Mouse (Mus musculus) bone marrow macrophage, adult 2 months (primary cell): ENCODE measurements around the gene Rps23.

Experiments used
- CTCF ChIP-seq: IDR thresholded peaks from 2 replicates; pipeline ENCODE4 v1.5.1; 2012; ENCODE audit warnings: low read depth, mild to moderate bottlenecking, low read length, moderate library complexity
- POLR2A ChIP-seq: IDR thresholded peaks from 2 replicates; pipeline ENCODE4 v1.6.1; 2012; ENCODE audit warnings: mild to moderate bottlenecking, low read depth, low read length, borderline replicate concordance

DNA sequence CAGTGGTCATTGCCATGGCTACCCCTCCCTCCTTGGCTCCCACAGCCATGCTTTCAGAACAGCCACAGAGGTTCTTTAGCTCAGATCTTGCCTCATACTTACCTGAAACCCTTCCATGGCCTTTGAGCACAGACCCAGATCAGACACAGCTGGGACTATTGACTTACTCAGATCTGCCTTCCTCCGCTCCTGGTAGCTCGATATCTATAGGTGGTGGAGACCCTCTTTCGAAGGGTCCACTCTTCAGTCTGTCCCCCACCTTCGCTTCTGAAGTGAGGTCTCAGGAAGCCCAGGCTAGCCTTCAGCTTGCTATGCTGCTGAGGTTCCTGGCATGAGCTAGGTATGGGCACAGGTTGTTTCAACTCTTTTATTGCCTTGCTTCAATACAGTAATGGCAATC is 8.0 kb upstream of the Rps23 start:
- no peak for TF ChIP-seq CTCF
- TF ChIP-seq POLR2A = no peak
